Mouse (Mus musculus) ES-E14 (cell line): ENCODE measurements around the gene Atxn1. TPM values are rescaled to one million over a fixed set of nuclear protein-coding genes. Genes with fewer than 3 reads are reported as not detected.

Experiments
- DNase-seq: peaks from one replicate; pipeline ENCODE4 v3.0.0-alpha.2; 2013; ENCODE audit warnings: low read depth, low spot score
- H3K27ac ChIP-seq: 2 replicates; pipeline ENCODE4 v1.5.1; 2012; ENCODE audit warnings: low read depth, mild to moderate bottlenecking, low read length, moderate library complexity, mixed read lengths; ENCODE audit not compliant: poor library complexity, insufficient read depth, severe bottlenecking
- H3K36me3 ChIP-seq: 2 replicates; pipeline ENCODE4 v1.6.1; 2012; ENCODE audit warnings: mild to moderate bottlenecking, low read length, moderate library complexity, mixed read lengths; ENCODE audit not compliant: control insufficient read depth, poor library complexity, insufficient read depth, severe bottlenecking
- H3K4me1 ChIP-seq, 2 experiments: fragments of 150-350 bp in 1 of 2; sonication (generic) in 1 of 2; 2 replicates each; pipeline ENCODE4 v1.6.1; 2012; ENCODE audit warnings: low read length in 2 of 2, mild to moderate bottlenecking in 1 of 2, mixed read lengths in 1 of 2; ENCODE audit not compliant: control insufficient read depth in 2 of 2, insufficient read depth in 2 of 2, poor library complexity in 1 of 2
- H3K4me3 ChIP-seq, 2 experiments: fragments of 150-350 bp in 1 of 2; sonication (generic) in 1 of 2; 2 replicates each; pipeline ENCODE4 v1.5.1; 2012; ENCODE audit warnings: low read length in 2 of 2, low read depth in 1 of 2, mild to moderate bottlenecking in 1 of 2, mixed read lengths in 1 of 2; ENCODE audit not compliant: insufficient read depth in 1 of 2, poor library complexity in 1 of 2, severe bottlenecking in 1 of 2
- H3K9ac ChIP-seq: 2 replicates; pipeline ENCODE4 v1.6.1; 2012; ENCODE audit warnings: low read depth, mild to moderate bottlenecking, low read length, mixed read lengths; ENCODE audit not compliant: poor library complexity, insufficient read depth, severe bottlenecking
- H3K9me3 ChIP-seq: fragments of 150-350 bp; sonication (generic); 2 replicates; pipeline ENCODE4 v1.6.1; 2012; ENCODE audit warnings: low read depth, mild to moderate bottlenecking, low read length; ENCODE audit not compliant: control insufficient read depth, insufficient read depth
- CHD2 ChIP-seq: IDR thresholded peaks from 2 replicates; pipeline ENCODE4 v1.6.1; 2014; ENCODE audit warnings: mild to moderate bottlenecking, low read depth, low read length, inconsistent platforms
- HCFC1 ChIP-seq: IDR thresholded peaks from 2 replicates; pipeline ENCODE4 v1.6.1; 2012; ENCODE audit warnings: low read length, inconsistent platforms, borderline replicate concordance; ENCODE audit not compliant: insufficient read depth
- MAFK ChIP-seq: IDR thresholded peaks from 2 replicates; pipeline ENCODE4 v1.6.1; 2014; ENCODE audit warnings: mild to moderate bottlenecking, low read depth, low read length, inconsistent platforms; ENCODE audit not compliant: insufficient read depth
- ZC3H11A ChIP-seq: IDR thresholded peaks from 2 replicates; pipeline ENCODE4 v1.6.1; 2012; ENCODE audit warnings: low read depth, mild to moderate bottlenecking, inconsistent platforms, low read length, borderline replicate concordance
- ZNF384 ChIP-seq: IDR thresholded peaks from 2 replicates; pipeline ENCODE4 v1.6.1; 2012; ENCODE audit warnings: low read depth, low read length, inconsistent platforms
- in situ Hi-C, 2 experiments: fragments of 600-800 bp; cut with MboI; formaldehyde crosslinking; loops; one replicate each; pipeline ENCODE4 v1.15.1; 2025; ENCODE audit warnings: low sequenced_read_pairs in 2 of 2, inconsistent platforms in 1 of 2; ENCODE audit not compliant: unreplicated experiment in 2 of 2
- total RNA-seq: library from RNA; depleted of rRNA; stranded (reverse); fragments of 300-350 nt; gene quantifications from 2 replicates; pipeline ENCODE4 v1.2.3, GENCODE M21; 2012

Atxn1 gene
- total RNA-seq, 1 experiment, result 7.8 TPM

DNA sequence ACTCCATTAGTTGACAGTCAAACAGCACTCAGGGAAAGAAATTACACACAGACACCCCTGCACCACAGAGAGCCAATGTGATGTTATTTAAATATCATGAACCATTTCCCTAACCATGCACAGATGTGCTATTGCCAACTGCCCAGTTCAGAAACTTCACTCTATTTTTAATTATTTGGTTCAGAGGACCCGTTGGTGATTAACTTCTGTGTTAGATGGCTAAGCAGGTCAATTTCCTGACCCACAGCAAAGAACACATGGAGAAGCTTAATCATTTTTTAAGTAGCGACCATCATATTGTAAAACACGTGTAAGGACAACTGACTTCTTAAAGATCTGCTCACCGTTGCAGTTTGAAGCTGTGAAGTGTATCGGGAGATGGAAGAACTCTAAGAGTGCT, 26.7 kb downstream of the Atxn1 start:
- Histone ChIP-seq H3K9me3 (no peaks in the 10 kb centered on the region), H3K4me1 (no peaks in the 10 kb centered on the region), H3K4me3 (no peak overlapping the region), H3K27ac (no peak overlapping the region), H3K9ac (no peak overlapping the region), H3K36me3 (no peaks in the 10 kb centered on the region)
- no peak for DNase-seq
- TF ChIP-seq MAFK, result no peak
- TF ChIP-seq ZNF384, result no peak
- no peak for TF ChIP-seq CHD2
- no peak for TF ChIP-seq ZC3H11A
- TF ChIP-seq HCFC1, result no peak
- in situ Hi-C loops, result no loop called here

DNA sequence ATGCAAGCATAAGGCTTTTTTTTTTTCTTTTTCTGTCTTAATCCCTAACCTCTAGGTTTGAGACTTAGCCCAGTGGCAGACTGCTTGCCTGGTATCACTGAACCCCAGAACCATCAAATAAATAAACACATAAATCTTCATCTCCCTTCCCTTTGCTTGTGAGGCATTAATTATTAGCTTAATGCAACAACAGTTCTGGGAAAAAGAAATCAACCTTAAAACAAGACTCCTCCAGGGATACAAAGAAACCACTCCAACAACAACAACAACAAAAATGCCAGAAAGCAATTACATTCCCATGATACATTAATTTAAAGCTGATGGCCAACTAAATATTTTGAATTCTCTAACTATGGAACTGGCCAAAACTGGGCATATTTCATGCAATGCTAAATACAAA, 28.0 kb downstream of the Atxn1 start:
- no peak overlapping the region for H3K27ac ChIP-seq
- no peaks in the 10 kb centered on the region for H3K36me3 ChIP-seq
- TF ChIP-seq MAFK (no peak), HCFC1 (no peak), CHD2 (no peak), ZC3H11A (no peak), ZNF384 (no peak)
- in situ Hi-C loops, result no loop called here
- no peak for DNase-seq
- no peaks in the 10 kb centered on the region for H3K4me1 ChIP-seq
- H3K9me3 ChIP-seq, result no peaks in the 10 kb centered on the region
- H3K4me3 ChIP-seq, result no peak overlapping the region
- no peak overlapping the region for H3K9ac ChIP-seq

DNA sequence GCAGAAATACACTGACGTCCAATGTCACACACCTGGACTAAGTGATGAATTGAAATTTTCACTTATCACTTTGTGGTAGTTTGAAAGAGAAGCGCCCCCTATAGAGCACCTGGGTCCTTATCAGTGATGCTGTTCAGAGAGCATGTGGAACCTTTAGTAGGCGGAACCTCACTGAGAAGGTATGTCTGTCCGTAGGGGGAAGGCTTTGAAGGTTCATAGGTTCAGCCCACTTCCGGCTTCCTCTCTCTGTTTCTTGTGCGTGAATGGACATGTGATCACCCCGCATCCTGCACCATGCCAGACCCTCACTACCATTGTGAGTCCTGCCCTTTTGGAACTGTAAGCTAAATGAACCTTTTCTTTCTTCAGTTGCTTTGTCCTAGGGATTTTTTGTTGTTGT, 29.0 kb downstream of the Atxn1 start:
- no peak for DNase-seq
- in situ Hi-C loops, result no loop called here

DNA sequence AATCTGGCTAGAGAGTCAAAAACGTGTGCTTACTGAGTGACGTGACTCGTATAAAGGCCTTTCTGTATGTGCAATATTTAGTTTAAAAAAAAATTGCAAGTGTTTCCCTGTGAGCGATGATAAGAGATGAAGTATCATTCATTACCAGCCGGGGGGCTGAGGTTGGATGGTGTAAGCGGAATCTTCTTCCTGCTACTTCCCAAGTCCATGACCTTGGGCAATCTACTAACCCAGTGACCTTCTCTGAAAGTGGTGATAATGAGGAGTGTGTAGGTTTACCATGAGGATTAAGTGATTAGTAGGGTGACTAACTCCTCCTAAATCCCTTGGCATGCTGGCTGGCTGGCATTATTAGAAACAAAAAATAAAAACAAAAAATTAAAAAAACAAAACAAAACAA, 30.0 kb downstream of the Atxn1 start:
- DNase-seq, result no peak
- H3K4me3 ChIP-seq, result no peak overlapping the region
- H3K27ac ChIP-seq, result no peak overlapping the region
- no peak overlapping the region for H3K9ac ChIP-seq
- no peaks in the 10 kb centered on the region for H3K36me3 ChIP-seq
- no peaks in the 10 kb centered on the region for H3K9me3 ChIP-seq
- in situ Hi-C loops, result no loop called here
- no peaks in the 10 kb centered on the region for H3K4me1 ChIP-seq
- no peak for TF ChIP-seq CHD2
- no peak for TF ChIP-seq ZNF384
- no peak for TF ChIP-seq ZC3H11A
- no peak for TF ChIP-seq HCFC1
- no peak for TF ChIP-seq MAFK

More for the DNA sequence above, 29.0 kb downstream of the Atxn1 start:
- TF ChIP-seq CHD2, result no peak
- Histone ChIP-seq H3K4me1 (no peaks in the 10 kb centered on the region), H3K27ac (no peak overlapping the region), H3K9ac (no peak overlapping the region), H3K4me3 (no peak overlapping the region), H3K36me3 (no peaks in the 10 kb centered on the region), H3K9me3 (no peaks in the 10 kb centered on the region)

DNA sequence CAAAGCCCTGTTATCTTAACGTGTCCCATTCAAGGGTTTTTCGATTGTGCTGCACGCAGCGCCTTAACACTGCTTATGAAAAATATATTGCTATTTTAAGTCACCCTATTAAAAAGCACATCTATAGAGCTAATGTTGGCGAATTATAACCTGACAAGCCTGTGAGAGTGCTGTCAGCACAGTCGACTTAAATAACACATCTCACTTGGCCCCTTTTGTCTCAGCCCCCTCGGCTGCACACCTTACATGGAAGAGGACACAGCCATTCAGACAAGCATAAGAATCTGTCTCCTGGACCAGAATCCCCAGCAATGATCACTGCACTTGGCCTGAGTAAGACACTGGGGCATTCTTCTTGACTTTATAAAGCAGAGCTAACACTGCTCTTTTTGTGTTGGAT, 30.7 kb downstream of the Atxn1 start:
- H3K9ac ChIP-seq, result no peak overlapping the region
- H3K9me3 ChIP-seq, result no peaks in the 10 kb centered on the region
- no peak for DNase-seq
- no peak overlapping the region for H3K27ac ChIP-seq
- no peak overlapping the region for H3K4me3 ChIP-seq
- H3K4me1 ChIP-seq, result no peaks in the 10 kb centered on the region
- TF ChIP-seq ZNF384 (no peak), HCFC1 (no peak), CHD2 (no peak), ZC3H11A (no peak), MAFK (no peak)
- in situ Hi-C loops, result no loop called here
- no peaks in the 10 kb centered on the region for H3K36me3 ChIP-seq
